Mouse (Mus musculus) olfactory bulb, adult 2 months (tissue): Measurements from ENCODE around the gene Barhl2.

Experiments
- CTCF ChIP-seq: fragments of 200-500 bp; IDR thresholded peaks from 2 replicates; pipeline ENCODE4 v1.5.1; 2012; ENCODE audit warnings: low read depth, mild to moderate bottlenecking, low read length, moderate library complexity; ENCODE audit not compliant: insufficient read depth
- POLR2A ChIP-seq: fragments of 200-500 bp; IDR thresholded peaks from 2 replicates; pipeline ENCODE4 v1.6.1; 2012; ENCODE audit warnings: mild to moderate bottlenecking, low read depth, low read length, moderate library complexity; ENCODE audit not compliant: insufficient read depth

- no peak for TF ChIP-seq POLR2A
- TF ChIP-seq CTCF, result no peak
Measured at GRCm38 (mm10) chr5:106460001-106460511, 2.1 kb upstream of the Barhl2 start.
